Mouse (Mus musculus): ENCODE results near the gene Sf3a2. TPM values are rescaled to one million over a fixed set of nuclear protein-coding genes. Genes with fewer than 3 reads are reported as not detected.
A peak's percentile ranks its signal among the peaks of the same experiment; 100 is the strongest.

Sf3a2 gene
- 23.0 and 40.2 TPM in 2 replicates for polyA plus RNA-seq (2012; rRNA removed)

GRCm38 (mm10) chr10:80798150-80799006, at the start of gene Sf3a2, which contains the start of gene Plekhj1:
Gene Sf3a2 (plus strand): TSS chr10:80798198.
Gene Plekhj1 (minus strand): TSS chr10:80798626.
- Histone ChIP-seq H3K4me3 (ENCODE audit: low read depth, low read length) (peak within 1 kb of the TSS; percentile 81), H3K27ac (ENCODE audit: insufficient read depth, low read depth, low read length) (peak within 1 kb of the TSS; percentile 95), H3K27me3 (ENCODE audit: control insufficient read depth, insufficient read depth, low read length) (no peaks in the 10 kb centered on the region), H3K36me3 (ENCODE audit: control insufficient read depth, insufficient read depth, low read length) (peaks cover 41% of the 10 kb centered on the region), H3K4me1 (ENCODE audit: control insufficient read depth, insufficient read depth, insufficient read length, low read length) (peaks cover 7% of the 10 kb centered on the region)
- under 1% methylated on average over 104 of the region's 104 CpGs for WGBS
- TF ChIP-seq CTCF (IDR thresholded peaks at IDR 0.05; ENCODE audit: extremely low read depth, insufficient read length, insufficient replicate concordance, low read depth, low read length), result no peak
- TF ChIP-seq POLR2A (IDR thresholded peaks at IDR 0.05; ENCODE audit: low read depth, low read length), result peak; percentile 48; the same call in 1 of the 2 replicates

DNA sequence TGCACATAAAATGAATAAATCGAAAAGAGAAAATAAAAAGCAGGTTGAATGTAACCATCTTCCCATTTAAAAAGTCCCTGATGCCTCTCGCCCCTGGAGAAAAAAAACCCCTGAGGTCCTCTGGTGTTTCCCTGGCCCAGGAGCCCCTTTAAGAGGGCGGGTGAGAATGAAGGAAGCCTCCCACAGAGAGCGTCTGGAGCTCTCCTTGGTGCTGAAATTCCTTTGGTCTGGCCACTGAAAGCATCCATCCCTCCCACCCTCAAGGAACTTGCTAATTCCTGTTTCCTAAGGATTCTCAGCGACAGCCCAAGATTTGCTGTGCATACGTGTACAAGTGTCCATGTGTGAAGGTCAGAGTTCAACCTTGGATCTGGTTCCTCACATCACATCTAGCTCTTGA, 49.4 kb upstream of the Sf3a2 start:
- Histone ChIP-seq H3K4me3 (ENCODE audit: low read depth, low read length) (no peak overlapping the region), H3K4me1 (ENCODE audit: control insufficient read depth, insufficient read depth, insufficient read length, low read length) (peaks cover 6% of the 10 kb centered on the region; the same call in 1 of the 2 replicates), H3K36me3 (ENCODE audit: control insufficient read depth, insufficient read depth, low read length) (no peaks in the 10 kb centered on the region), H3K27ac (ENCODE audit: insufficient read depth, low read depth, low read length) (no peak overlapping the region), H3K27me3 (ENCODE audit: control insufficient read depth, insufficient read depth, low read length) (no peaks in the 10 kb centered on the region)
- 8% methylated on average over 6 of the region's 6 CpGs for WGBS
- TF ChIP-seq POLR2A (IDR thresholded peaks at IDR 0.05; ENCODE audit: low read depth, low read length) (no peak), CTCF (IDR thresholded peaks at IDR 0.05; ENCODE audit: extremely low read depth, insufficient read length, insufficient replicate concordance, low read depth, low read length) (no peak)

- TF ChIP-seq POLR2A (IDR thresholded peaks at IDR 0.05; ENCODE audit: low read depth, low read length), result no peak
- TF ChIP-seq CTCF (IDR thresholded peaks at IDR 0.05; ENCODE audit: extremely low read depth, insufficient read length, insufficient replicate concordance, low read depth, low read length), result peak; percentile 36; the same call in 1 of the 2 replicates
- Histone ChIP-seq H3K4me3 (ENCODE audit: low read depth, low read length) (peak overlapping the region; percentile 31), H3K27me3 (ENCODE audit: control insufficient read depth, insufficient read depth, low read length) (no peaks in the 10 kb centered on the region), H3K36me3 (ENCODE audit: control insufficient read depth, insufficient read depth, low read length) (no peaks in the 10 kb centered on the region), H3K4me1 (ENCODE audit: control insufficient read depth, insufficient read depth, insufficient read length, low read length) (peaks cover 7% of the 10 kb centered on the region; the same call in 1 of the 2 replicates), H3K27ac (ENCODE audit: insufficient read depth, low read depth, low read length) (peak overlapping the region; percentile 76)
- 2% methylated on average over 16 of the region's 16 CpGs for WGBS
Observed at GRCm38 (mm10) chr10:80751188-80751832, 46.7 kb upstream of the Sf3a2 start.

- H3K27me3 ChIP-seq (ENCODE audit: control insufficient read depth, insufficient read depth, low read length), result no peaks in the 10 kb centered on the region
- no peak for TF ChIP-seq CTCF (IDR thresholded peaks at IDR 0.05; ENCODE audit: extremely low read depth, insufficient read length, insufficient replicate concordance, low read depth, low read length)
- TF ChIP-seq POLR2A (IDR thresholded peaks at IDR 0.05; ENCODE audit: low read depth, low read length), result 0 out of 2 replicates have a peak, but pooled peaks have one; percentile 22
- 1% methylated on average over 6 of the region's 6 CpGs for WGBS
- peaks cover 15% of the 10 kb centered on the region; the same call in 1 of the 2 replicates for H3K4me1 ChIP-seq (ENCODE audit: control insufficient read depth, insufficient read depth, insufficient read length, low read length)
- H3K36me3 ChIP-seq (ENCODE audit: control insufficient read depth, insufficient read depth, low read length), result no peaks in the 10 kb centered on the region
- peak overlapping the region; percentile 78 for H3K27ac ChIP-seq (ENCODE audit: insufficient read depth, low read depth, low read length)
- H3K4me3 ChIP-seq (ENCODE audit: low read depth, low read length), result peak overlapping the region; percentile 31
Observed at GRCm38 (mm10) chr10:80752079-80752625, 45.8 kb upstream of the Sf3a2 start.

DNA sequence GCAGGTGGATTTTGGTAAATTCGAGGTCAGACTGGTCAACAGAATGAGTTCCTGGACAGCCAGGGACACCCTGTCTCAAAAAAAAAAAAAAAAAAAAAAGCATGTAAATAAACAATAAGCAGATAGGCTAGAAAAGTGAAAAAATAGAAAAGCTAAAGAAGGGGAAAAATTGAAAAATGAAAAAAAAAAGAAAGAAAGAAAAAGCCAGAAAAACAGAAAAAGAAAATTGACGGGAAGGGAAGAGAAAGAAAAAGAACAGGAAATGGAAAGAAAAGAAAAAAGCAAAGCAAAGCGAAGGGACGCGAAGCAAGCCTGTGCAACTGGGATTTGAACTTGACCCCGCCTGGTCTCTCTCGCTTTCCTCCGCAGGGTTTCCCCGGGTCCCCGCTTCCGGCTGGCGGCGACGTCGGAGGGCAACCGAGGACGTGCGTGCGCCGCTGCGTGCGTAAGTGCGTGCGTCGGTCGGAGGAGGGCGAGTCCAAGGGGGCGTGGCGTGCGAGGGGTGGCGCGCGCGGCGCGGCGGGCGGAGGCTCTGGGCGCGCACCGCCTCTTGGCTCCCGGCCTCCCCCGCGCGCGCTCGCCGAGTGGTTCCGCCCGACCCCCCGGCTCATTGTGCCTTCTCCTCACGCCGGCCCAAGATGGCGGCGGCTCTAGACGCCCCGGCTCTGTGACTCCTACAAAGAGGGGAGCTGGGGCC, 43.3 kb upstream of the Sf3a2 start, which contains the start of gene Dot1l:
Dot1l (plus strand) TSS at position 613 of the 697 bp plus-strand sequence.
- WGBS, result under 1% methylated on average over 54 of the region's 57 CpGs
- H3K27ac ChIP-seq (ENCODE audit: insufficient read depth, low read depth, low read length), result peak within 1 kb of the TSS; percentile 71
- peaks cover 36% of the 10 kb centered on the region; the same call in 1 of the 2 replicates for H3K4me1 ChIP-seq (ENCODE audit: control insufficient read depth, insufficient read depth, insufficient read length, low read length)
- no peaks in the 10 kb centered on the region for H3K27me3 ChIP-seq (ENCODE audit: control insufficient read depth, insufficient read depth, low read length)
- TF ChIP-seq POLR2A (IDR thresholded peaks at IDR 0.05; ENCODE audit: low read depth, low read length), result no peak
- TF ChIP-seq CTCF (IDR thresholded peaks at IDR 0.05; ENCODE audit: extremely low read depth, insufficient read length, insufficient replicate concordance, low read depth, low read length), result no peak
- peak within 1 kb of the TSS; percentile 98 for H3K4me3 ChIP-seq (ENCODE audit: low read depth, low read length)
- H3K36me3 ChIP-seq (ENCODE audit: control insufficient read depth, insufficient read depth, low read length), result no peaks in the 10 kb centered on the region

GRCm38 (mm10) chr10:80755291-80756015, 42.5 kb upstream of the Sf3a2 start:
- Histone ChIP-seq H3K4me3 (ENCODE audit: low read depth, low read length) (peak overlapping the region; percentile 98), H3K4me1 (ENCODE audit: control insufficient read depth, insufficient read depth, insufficient read length, low read length) (peaks cover 36% of the 10 kb centered on the region; the same call in 1 of the 2 replicates), H3K27me3 (ENCODE audit: control insufficient read depth, insufficient read depth, low read length) (no peaks in the 10 kb centered on the region), H3K27ac (ENCODE audit: insufficient read depth, low read depth, low read length) (peak overlapping the region; percentile 41), H3K36me3 (ENCODE audit: control insufficient read depth, insufficient read depth, low read length) (no peaks in the 10 kb centered on the region)
- TF ChIP-seq POLR2A (IDR thresholded peaks at IDR 0.05; ENCODE audit: low read depth, low read length) (no peak), CTCF (IDR thresholded peaks at IDR 0.05; ENCODE audit: extremely low read depth, insufficient read length, insufficient replicate concordance, low read depth, low read length) (no peak)
- WGBS, result under 1% methylated on average over 73 of the region's 75 CpGs
